Mouse (Mus musculus) embryo, embryonic 10 days (tissue): Measurements from ENCODE around the gene Gipr.

Experiments
- DNase-seq: peaks from one replicate; pipeline ENCODE4 v3.0.0-alpha.2; 2015; ENCODE audit warnings: low spot score

Gene Gipr

GRCm38 (mm10) chr7:19148875-19149541 is 16.9 kb downstream of the Gipr start, which contains the start of gene Qpctl:
TSS of gene Qpctl (minus strand) at chr7:19149291.
- peak; percentile 99 for DNase-seq

DNA sequence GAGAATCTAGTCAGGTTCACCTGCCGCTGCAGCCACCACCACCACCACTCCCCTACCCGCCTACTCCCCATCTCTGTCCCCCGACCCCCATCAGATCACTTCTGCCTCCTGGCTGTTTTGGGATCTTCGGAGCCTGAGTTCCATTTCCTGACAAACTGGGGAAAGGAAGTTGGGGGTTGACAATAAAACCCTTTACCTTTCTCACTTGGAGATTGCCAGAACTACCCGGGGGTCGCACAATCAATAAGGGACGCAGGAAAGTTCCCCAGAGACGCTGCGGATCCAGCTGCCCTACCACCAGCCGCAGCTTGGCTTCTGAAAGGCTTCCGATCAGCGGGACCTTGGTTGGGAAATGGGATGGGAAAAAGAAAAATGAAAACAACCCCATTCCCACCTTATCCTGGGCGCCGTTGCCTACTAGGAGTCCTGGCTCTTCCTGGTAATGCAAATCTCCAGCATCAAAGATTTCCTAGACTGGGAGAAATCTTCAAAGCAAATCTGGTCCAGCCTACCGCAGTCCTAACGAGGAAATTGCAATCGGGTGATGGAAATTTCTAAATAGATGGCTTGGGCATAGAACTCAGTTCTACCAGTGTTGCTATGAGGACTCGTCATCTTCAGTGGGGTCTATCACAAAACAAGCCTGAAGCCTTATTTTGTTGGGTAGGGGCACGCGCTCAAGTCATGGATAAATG is 17.6 kb downstream of the Gipr start:
- DNase-seq = no peak

DNA sequence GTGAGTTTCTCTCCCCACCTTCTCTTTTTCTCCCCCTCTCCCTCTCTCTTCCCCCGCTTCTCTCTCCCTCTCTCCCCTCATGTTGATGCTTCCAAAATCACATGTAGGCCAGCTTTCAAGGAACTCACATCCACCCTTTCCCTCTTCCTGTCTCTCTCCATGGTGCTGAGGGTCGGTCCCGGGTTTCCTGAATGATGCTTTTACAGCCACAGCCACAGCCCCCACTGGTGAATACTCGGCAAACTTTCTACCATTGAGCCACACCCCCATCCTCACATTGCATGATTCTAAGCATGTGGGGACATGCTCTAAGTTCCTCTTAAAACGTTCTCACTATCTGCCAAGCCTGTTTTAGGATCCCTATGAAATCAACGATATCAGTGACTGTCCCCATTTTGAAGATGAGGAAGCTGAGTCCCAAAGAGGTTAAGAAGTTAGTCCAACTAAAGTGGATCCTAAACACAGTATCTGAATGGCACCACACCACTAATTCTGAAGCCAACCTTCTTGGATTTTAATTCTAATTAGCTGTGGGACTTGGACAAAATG is 18.4 kb downstream of the Gipr start:
- peak; percentile 34 for DNase-seq

DNA sequence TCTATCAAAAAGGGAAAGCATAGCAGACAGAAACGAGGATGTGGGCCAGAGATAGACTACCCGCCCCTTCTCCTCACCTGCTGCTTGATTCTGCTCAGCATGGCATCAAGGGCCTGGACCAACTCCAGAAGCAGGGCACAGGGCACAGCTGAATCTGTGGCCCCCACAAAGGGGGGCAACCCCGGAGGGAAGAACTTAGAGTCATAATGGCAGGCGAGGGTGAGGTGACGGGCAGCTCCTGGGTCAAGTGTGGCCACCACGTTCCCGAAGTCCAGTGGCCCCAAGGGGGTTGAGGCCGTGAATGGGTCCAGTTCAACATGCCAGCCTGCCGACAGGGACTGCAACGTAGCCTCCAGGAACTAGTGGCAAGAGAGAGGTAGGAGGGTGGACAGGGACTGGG is 19.1 kb downstream of the Gipr start:
- DNase-seq = no peak

DNA sequence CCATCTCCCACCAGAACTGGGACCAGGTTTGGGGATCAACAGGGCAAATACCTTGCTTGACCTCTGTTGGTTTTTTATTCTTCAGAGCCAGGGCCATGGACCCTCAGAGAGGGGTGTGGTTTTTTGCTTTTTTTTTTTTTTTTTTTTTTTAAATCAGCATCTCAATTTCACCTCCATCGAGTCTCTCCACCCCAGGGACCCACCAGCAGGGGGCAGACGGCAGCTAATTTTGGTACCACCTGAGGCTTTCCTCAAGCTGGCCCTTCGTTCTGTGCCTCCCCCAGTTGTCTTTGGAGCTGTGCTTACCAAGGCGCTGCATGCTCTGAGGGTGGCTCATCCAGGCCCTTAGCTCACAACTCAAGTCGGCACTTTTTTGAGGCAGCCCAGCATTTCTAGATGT is 28.5 kb downstream of the Gipr start:
- DNase-seq = peak; percentile 36

DNA sequence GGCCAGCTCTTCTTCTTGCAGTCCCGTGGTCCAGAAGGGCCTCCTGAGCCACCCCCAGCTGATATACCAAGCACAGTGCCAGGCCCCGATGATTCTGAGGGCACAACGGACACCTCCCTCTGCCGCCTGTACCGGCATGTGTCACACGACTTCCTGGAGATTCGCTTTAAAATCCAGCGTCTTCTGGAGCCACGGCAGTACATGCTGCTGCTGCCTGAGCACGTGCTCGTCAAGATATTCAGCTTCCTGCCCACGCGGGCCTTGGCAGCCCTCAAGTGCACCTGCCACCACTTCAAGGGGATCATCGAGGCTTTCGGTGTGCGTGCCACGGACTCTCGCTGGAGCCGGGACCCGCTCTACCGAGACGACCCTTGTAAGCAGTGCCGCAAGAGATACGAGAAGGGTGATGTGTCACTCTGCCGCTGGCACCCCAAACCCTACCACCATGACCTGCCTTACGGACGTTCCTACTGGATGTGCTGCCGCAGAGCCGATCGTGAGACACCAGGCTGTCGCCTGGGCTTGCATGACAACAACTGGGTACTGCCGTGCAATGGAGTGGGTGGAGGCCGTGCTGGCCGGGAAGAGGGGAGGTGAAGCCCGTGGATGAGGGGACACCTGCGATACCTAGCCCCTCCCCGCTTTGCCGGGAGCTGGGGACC is 29.1 kb downstream of the Gipr start:
- no peak for DNase-seq

DNA sequence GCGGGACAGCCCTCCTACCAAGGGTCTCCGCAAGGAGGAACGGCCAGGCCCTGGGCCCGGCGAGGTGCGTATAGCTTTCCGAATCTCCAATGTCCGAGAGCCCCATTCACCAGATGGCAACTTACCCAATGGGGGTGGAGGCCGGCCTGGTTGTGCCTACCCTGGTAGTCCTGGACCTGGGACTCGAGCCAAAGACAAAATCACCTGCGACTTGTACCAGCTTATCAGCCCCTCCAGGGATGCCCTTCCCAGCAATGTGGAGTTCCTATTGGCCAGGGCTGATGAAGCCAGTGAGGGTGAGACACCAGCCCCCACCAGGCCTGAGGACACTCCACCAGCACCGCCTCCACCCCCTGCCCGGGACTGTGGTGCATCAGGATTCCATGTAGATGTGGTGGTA is 29.8 kb downstream of the Gipr start:
- no peak for DNase-seq

DNA sequence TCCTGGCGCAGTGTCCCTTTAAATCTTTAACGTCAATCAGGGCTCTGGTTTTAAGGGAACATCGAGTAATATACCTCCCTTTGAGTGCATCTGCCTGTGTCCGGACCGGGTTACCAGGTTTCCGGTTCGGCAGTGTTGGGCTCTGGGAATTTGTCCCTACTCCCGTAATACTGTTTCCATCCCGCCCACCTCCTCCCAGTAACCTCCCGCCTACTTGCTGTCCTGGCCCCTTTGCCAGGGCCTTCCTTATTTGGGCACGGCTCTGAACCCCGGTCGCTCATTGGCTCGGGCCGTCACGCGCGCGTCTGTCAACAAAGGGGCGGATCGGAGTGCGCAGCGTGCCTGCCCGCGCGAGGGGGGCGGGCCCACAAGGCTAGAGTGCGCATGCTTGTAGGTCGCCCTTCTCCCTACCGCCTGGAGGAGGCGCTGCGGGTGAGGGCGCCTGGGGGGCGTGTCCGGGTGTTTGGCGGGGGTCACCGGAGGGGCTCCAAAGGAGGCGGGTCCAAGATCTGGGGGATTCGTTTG is 34.5 kb downstream of the Gipr start:
- peak; percentile 99 for DNase-seq

DNA sequence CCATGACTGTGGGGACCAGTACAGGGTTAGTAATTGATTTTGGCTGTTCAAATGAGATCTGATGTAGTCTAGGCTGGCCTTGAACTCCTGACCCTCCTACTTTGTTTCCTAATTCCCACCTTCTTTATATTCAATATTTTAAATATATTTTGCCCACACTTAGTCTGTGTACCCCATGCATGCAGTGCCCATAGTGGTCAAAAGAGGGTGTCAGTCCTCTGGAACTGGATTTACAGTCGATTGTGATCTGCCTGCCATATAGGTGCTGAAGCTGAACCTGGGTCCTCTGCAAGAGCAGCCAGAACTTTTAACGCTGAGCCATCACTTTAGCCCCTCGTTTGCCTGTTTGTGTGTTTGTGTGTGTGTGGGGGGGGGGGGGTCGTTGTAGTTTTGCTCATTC is 35.3 kb downstream of the Gipr start:
- no peak for DNase-seq

- no peak for DNase-seq
These were observed 36.5 kb downstream of the Gipr start for GRCm38 (mm10) chr7:19129396-19129795.

DNA sequence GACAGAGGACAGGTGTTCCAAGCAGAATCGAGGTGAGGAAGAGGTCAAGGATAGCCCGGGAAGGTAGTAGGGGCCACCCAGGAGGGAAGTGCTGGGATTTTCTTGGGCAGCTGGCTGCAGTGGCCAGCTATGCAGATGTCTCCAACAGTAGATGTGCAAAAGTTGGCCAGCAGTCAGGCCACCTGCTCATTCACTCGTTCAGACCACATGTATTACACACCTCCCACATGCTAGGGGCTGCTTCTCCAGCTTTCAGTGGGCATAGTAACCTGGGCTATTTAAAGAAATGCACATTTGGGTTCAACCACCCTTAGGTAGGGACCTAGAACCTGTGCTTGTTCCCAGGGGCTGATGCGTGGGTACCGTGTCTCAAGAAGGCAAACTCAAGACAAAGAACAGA is 38.2 kb downstream of the Gipr start:
- no peak for DNase-seq

- DNase-seq = no peak
These were observed 41.2 kb downstream of the Gipr start for GRCm38 (mm10) chr7:19124713-19125112.

GRCm38 (mm10) chr7:19121686-19122085 is 44.2 kb downstream of the Gipr start:
- DNase-seq = no peak

DNA sequence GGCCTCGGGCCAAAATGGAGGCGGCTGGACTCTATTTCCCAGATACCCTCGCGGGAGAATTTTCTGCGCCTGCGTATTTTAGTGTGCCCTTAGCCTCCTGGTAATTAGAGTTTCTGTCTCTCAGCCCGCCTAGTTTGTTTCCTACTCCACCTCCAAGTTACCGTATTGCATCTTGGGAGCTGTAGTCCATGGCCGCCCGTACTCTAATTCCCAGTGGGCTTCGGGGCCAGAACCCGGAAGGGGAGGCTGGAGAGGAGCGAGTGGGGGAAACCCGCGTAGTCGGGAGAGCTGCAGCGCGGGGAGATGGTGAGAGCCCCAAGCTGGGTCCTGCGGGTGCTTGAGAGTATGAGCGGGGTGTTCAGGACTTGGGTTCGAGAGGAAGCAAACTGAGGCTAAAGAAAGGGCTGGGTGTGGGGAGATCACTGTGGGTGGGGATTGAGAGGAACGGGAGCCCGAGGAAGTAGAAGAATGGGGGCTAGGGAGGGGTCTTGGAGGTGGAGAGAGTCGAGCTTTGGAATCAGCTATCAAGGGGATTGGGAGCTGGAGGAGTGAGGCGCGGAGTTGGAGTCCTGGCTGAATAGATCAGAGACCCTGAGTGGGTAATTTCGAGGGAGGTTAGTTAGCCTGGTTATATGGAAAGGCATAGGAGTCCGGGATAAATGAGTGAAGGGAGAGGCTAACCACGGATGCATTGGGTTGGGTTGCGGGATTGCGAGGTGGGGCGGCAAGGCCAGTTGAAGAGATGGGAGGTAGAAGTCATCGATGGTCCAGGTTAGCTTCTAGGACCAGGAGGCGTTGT is 46.1 kb downstream of the Gipr start, which contains the start of gene Fbxo46:
Gene Fbxo46 (plus strand): TSS at position 229 of the 799 bp plus-strand sequence.
- DNase-seq = peak; percentile 97

GRCm38 (mm10) chr7:19119083-19119482 is 46.8 kb downstream of the Gipr start:
- no peak for DNase-seq

GRCm38 (mm10) chr7:19118028-19118771 is 47.7 kb downstream of the Gipr start, which contains the start of gene Gm4969:
TSS of gene Gm4969 (minus strand) at chr7:19118368.
- DNase-seq = peak; percentile 73

DNA sequence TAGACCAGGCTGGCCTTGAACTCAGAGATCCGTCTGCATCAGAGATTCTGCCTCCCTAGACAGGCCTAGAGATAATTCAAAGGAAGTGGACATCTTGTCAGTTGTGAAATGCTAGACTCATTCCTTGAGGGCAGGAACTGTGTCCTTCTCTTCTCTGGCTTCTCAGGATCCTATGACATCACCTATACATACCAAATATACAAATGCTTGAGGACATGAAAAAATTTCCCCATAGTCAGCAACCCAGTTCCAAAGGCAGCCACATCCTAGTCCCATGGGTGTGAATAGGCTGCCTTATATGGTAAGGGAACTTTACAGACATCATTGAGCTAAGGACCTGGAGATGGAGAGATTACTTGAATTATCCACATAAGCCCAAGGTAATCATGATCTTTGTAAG is 56.4 kb downstream of the Gipr start:
- DNase-seq = no peak

- no peak for DNase-seq
These were observed 58.5 kb downstream of the Gipr start for GRCm38 (mm10) chr7:19107436-19107835.
